Mouse (Mus musculus): Measurements from ENCODE around the gene Nwd2. TPM values are rescaled to one million over a fixed set of nuclear protein-coding genes. Genes with fewer than 3 reads are reported as not detected.
A peak's percentile ranks its signal among the peaks of the same experiment; 100 is the strongest.

Gene Nwd2
- polyA plus RNA-seq, 1 experiment from 2014 or later = 2.9 TPM

DNA sequence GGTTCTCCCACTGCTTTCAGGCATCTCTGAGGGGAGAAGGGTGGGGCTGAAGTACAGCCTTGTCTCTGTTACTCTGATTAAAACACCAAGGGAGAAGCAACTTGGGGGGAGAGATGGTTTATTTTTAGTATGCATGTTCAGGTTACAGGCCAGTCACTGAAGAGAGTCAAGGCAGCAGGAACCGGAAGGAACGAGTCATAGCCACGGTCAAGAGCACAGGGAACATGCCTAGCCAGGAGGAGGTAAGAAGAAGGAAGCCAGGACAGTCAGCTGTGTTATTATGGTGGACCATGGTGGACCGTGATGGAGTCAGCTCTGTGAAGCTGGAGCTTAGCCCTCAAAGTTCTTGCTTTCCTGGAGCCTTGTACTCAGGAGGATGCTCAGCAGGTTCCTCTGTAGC is 119.3 kb downstream of the Nwd2 start:
- Histone ChIP-seq H3K9me3 (replicated peaks; ENCODE audit: control insufficient read depth, low read length) (no peaks in the 10 kb centered on the region), H3K4me1 (ENCODE audit: control insufficient read depth, insufficient read depth, low read length) (no peaks in the 10 kb centered on the region; the same call in 1 of the 2 replicates), H3K27ac (ENCODE audit: low read depth, low read length) (no peak overlapping the region), H3K4me3 (ENCODE audit: low read depth, low read length) (no peak overlapping the region), H3K27me3 (replicated peaks; ENCODE audit: control insufficient read depth, insufficient read depth, low read length) (no peaks in the 10 kb centered on the region), H3K4me2 (ENCODE audit: low read length) (peak overlapping the region; percentile 37), H3K36me3 (ENCODE audit: control insufficient read depth, insufficient read depth, low read length) (no peaks in the 10 kb centered on the region), H3K9ac (ENCODE audit: low read length) (0 out of 2 replicates have a peak overlapping the region, but pooled peaks have one; percentile 36)
- DNase-seq (ENCODE audit: low spot score) (no peak), ATAC-seq (0 out of 2 replicates have a peak, but pooled peaks have one; percentile 4)
- 86% methylated on average over 4 of the region's 4 CpGs for WGBS

DNA sequence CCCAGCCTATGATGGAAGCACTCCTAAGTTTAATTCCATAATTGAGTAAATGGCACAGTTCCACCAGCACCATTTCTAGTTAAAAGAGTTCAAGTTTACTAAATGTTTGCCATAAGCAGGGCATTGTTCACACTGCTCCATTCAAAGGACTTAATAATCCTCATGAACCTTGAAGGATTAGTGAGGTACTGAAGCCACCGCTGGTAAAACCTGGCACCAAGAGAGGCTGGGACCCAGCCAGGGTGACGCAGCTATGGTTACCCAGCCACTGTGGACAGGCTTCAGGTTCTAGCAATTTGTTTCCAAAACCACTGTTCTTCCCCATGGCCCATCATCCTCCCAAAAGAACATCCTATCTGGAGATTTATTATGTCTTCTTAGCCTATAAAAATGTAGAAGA is 124.1 kb downstream of the Nwd2 start:
- no peaks in the 10 kb centered on the region for H3K9me3 ChIP-seq (replicated peaks; ENCODE audit: control insufficient read depth, low read length)
- no peaks in the 10 kb centered on the region for H3K27me3 ChIP-seq (replicated peaks; ENCODE audit: control insufficient read depth, insufficient read depth, low read length)
- WGBS = 54% methylated on average over 2 of the region's 2 CpGs
- no peak overlapping the region for H3K4me3 ChIP-seq (ENCODE audit: low read depth, low read length)
- no peaks in the 10 kb centered on the region for H3K36me3 ChIP-seq (ENCODE audit: control insufficient read depth, insufficient read depth, low read length)
- H3K27ac ChIP-seq (ENCODE audit: low read depth, low read length) = no peak overlapping the region
- H3K4me2 ChIP-seq (ENCODE audit: low read length) = no peak overlapping the region
- no peak overlapping the region for H3K9ac ChIP-seq (ENCODE audit: low read length)
- DNase-seq (ENCODE audit: low spot score) (peak; percentile 38), ATAC-seq (peak; percentile 23; the same call in 1 of the 2 replicates)
- H3K4me1 ChIP-seq (ENCODE audit: control insufficient read depth, insufficient read depth, low read length) = no peaks in the 10 kb centered on the region; the same call in 1 of the 2 replicates

DNA sequence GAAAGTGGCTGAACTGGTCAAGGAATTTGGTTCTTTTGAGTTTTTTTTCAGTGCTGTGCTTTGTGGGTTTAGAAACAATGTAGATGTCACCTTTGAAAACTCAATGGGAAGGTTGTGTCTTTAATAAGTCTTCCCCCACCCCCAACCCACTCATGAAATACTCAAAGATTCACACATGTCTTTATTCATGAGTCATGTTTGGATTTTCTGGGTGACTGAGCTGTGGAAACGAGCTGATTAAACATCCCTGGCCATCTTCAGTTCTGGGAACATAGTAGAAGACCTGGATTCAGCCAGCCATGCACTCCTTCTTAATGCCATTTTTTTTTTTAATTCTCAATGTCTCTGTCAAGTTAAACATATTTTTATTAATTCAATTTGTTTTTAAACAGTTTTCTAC is 124.7 kb downstream of the Nwd2 start:
- DNase-seq (ENCODE audit: low spot score) (no peak), ATAC-seq (no peak)
- no peak overlapping the region for H3K27ac ChIP-seq (ENCODE audit: low read depth, low read length)
- H3K9me3 ChIP-seq (replicated peaks; ENCODE audit: control insufficient read depth, low read length) = no peaks in the 10 kb centered on the region
- H3K4me3 ChIP-seq (ENCODE audit: low read depth, low read length) = no peak overlapping the region
- H3K4me2 ChIP-seq (ENCODE audit: low read length) = no peak overlapping the region
- no peaks in the 10 kb centered on the region for H3K36me3 ChIP-seq (ENCODE audit: control insufficient read depth, insufficient read depth, low read length)
- H3K4me1 ChIP-seq (ENCODE audit: control insufficient read depth, insufficient read depth, low read length) = no peaks in the 10 kb centered on the region
- WGBS = 26% methylated on average over 1 of the region's 1 CpGs
- H3K27me3 ChIP-seq (replicated peaks; ENCODE audit: control insufficient read depth, insufficient read depth, low read length) = no peaks in the 10 kb centered on the region
- H3K9ac ChIP-seq (ENCODE audit: low read length) = no peak overlapping the region

DNA sequence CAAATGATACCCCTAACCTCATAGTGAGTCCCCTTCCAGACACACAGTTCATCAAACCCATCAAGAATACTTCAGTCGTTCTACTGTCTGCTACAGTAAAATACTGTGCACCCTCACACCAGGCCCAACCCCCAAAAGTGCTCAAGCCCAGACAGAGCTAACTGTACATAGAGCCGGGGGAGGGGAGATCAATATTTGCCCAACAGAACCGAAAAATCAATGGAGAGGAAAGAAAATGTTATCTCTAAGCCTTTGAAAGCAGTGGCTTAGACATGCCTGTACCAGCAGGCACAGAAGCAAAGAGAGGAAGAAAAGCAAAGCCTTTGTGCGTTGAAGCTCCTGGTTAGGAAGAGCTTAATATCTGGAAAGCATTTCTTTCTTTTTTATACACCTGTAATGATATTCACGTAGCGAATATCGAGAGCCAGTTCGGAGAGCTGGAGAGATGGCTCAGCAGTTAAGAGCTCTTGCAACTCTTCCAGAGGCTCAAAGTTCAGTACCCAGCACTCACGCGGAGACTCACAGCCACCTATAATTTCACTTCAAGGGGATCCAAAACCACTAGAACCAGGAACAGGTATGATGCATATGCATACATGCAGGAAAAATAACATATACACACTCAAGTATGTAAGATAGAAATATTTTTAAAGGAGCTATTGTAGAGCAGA is 139.4 kb downstream of the Nwd2 start:
- H3K27ac ChIP-seq (ENCODE audit: low read depth, low read length) = no peak overlapping the region
- no peak for DNase-seq (ENCODE audit: low spot score)
- H3K4me2 ChIP-seq (ENCODE audit: low read length) = no peak overlapping the region
- 91% methylated on average over 10 of the region's 10 CpGs for WGBS
- no peak for ATAC-seq
- H3K9me3 ChIP-seq (replicated peaks; ENCODE audit: control insufficient read depth, low read length) = no peaks in the 10 kb centered on the region
- H3K9ac ChIP-seq (ENCODE audit: low read length) = no peak overlapping the region
- no peak overlapping the region for H3K4me3 ChIP-seq (ENCODE audit: low read depth, low read length)
- H3K36me3 ChIP-seq (ENCODE audit: control insufficient read depth, insufficient read depth, low read length) = no peaks in the 10 kb centered on the region
- no peaks in the 10 kb centered on the region for H3K4me1 ChIP-seq (ENCODE audit: control insufficient read depth, insufficient read depth, low read length)
- no peaks in the 10 kb centered on the region for H3K27me3 ChIP-seq (replicated peaks; ENCODE audit: control insufficient read depth, insufficient read depth, low read length)

DNA sequence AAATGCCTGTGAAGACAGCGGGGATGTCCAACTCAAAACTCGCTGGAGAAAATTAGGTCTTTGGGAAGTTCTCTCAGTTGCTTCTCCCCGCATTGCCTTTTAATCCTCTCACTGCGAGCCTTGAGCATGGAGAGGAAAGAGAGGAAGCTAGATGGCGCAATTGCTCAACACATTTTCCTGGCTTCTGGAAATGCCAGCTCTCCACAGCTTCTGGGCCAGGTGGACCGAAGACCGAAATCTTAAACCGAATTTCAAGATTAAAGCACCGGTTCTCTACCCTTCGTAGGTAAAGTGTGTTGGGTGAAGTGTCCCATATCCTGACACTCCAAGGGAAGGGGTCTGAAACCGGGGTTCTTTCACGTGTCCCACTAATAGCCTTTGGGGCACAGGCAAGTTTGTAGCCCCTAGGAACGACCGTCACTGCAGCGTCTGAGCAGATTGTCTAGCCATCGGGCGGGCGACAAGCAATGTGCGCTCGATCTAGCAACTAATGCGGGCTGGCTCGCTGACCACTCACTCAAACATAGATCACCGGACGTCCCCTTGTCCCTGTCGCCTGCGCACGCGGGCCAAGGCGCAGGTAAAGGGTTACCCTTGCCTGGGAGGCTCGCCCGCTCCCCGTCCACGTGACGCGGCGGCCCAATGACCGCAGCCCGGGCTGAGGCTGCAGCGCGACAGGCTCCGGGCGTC is 163.1 kb downstream of the Nwd2 start, which contains the start of gene 0610040J01Rik:
Gene 0610040J01Rik, plus strand, starts transcription at position 545 of the 690 bp plus-strand sequence.
- no peaks in the 10 kb centered on the region for H3K36me3 ChIP-seq (ENCODE audit: control insufficient read depth, insufficient read depth, low read length)
- no peak within 1 kb of the TSS for H3K27ac ChIP-seq (ENCODE audit: low read depth, low read length)

DNA sequence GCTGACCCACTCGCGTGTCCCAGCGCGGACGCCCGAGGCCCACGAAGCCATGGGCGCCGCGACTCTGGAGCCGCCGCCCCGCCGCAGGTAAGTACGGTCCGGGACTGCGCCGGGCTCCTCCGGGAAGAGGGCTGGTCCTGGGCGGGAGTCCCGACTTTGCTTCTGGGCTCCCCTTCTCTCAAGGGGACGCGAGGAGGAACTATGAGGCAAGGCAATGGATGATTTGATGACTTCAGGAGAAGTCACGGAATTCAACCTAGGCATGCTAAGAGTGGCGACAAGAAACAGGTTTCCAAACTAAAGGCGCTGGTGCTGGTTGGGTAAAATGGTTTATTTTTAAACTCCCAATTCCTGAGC is 163.6 kb downstream of the Nwd2 start:
- no peaks in the 10 kb centered on the region for H3K36me3 ChIP-seq (ENCODE audit: control insufficient read depth, insufficient read depth, low read length)
- no peak for DNase-seq (ENCODE audit: low spot score)
- peaks cover 10% of the 10 kb centered on the region; the same call in 1 of the 2 replicates for H3K27me3 ChIP-seq (replicated peaks; ENCODE audit: control insufficient read depth, insufficient read depth, low read length)
- H3K4me3 ChIP-seq (ENCODE audit: low read depth, low read length) = peak overlapping the region; percentile 50
- 1% methylated on average over 26 of the region's 26 CpGs for WGBS
- peak overlapping the region; percentile 95 for H3K4me2 ChIP-seq (ENCODE audit: low read length)
- no peaks in the 10 kb centered on the region for H3K4me1 ChIP-seq (ENCODE audit: control insufficient read depth, insufficient read depth, low read length)
- no peak for ATAC-seq
- H3K9me3 ChIP-seq (replicated peaks; ENCODE audit: control insufficient read depth, low read length) = no peaks in the 10 kb centered on the region
- no peak overlapping the region for H3K27ac ChIP-seq (ENCODE audit: low read depth, low read length)
- peak overlapping the region; percentile 58 for H3K9ac ChIP-seq (ENCODE audit: low read length)

More for the DNA sequence above, 163.1 kb downstream of the Nwd2 start, which contains the start of gene 0610040J01Rik:
- peak within 1 kb of the TSS; percentile 58 for H3K9ac ChIP-seq (ENCODE audit: low read length)
- no peaks in the 10 kb centered on the region for H3K4me1 ChIP-seq (ENCODE audit: control insufficient read depth, insufficient read depth, low read length)
- WGBS = 3% methylated on average over 42 of the region's 42 CpGs
- H3K4me2 ChIP-seq (ENCODE audit: low read length) = peak within 1 kb of the TSS; percentile 95
- DNase-seq (ENCODE audit: low spot score) (peak; percentile 84), ATAC-seq (peak; percentile 92)
- peaks cover 10% of the 10 kb centered on the region; the same call in 1 of the 2 replicates for H3K27me3 ChIP-seq (replicated peaks; ENCODE audit: control insufficient read depth, insufficient read depth, low read length)
- no peaks in the 10 kb centered on the region for H3K9me3 ChIP-seq (replicated peaks; ENCODE audit: control insufficient read depth, low read length)
- peak within 1 kb of the TSS; percentile 50 for H3K4me3 ChIP-seq (ENCODE audit: low read depth, low read length)

DNA sequence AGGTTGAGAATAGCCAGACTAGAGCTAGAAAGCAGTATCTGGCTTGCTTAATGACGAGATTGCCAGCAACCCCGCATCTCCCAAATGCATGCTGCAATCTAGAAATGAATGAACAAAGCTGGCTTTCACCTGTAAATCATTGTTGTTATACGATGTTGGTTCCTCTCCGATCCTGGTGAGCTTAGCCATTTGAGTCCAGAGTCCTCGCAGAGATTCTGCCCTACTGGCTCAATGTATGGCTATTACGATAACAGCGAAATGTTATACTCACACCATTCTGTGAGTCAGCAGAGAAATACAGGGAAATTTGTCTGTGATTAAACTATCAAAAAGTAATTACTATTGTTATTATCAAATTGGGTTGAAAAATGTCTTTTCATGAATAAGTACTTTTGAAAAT is 167.7 kb downstream of the Nwd2 start:
- Histone ChIP-seq H3K36me3 (ENCODE audit: control insufficient read depth, insufficient read depth, low read length) (no peaks in the 10 kb centered on the region), H3K4me3 (ENCODE audit: low read depth, low read length) (no peak overlapping the region), H3K27me3 (replicated peaks; ENCODE audit: control insufficient read depth, insufficient read depth, low read length) (peaks cover 10% of the 10 kb centered on the region; the same call in 1 of the 2 replicates), H3K4me1 (ENCODE audit: control insufficient read depth, insufficient read depth, low read length) (no peaks in the 10 kb centered on the region), H3K27ac (ENCODE audit: low read depth, low read length) (no peak overlapping the region), H3K9ac (ENCODE audit: low read length) (no peak overlapping the region), H3K9me3 (replicated peaks; ENCODE audit: control insufficient read depth, low read length) (no peaks in the 10 kb centered on the region), H3K4me2 (ENCODE audit: low read length) (no peak overlapping the region)
- no peak for ATAC-seq
- 88% methylated on average over 7 of the region's 7 CpGs for WGBS
- DNase-seq (ENCODE audit: low spot score) = no peak

DNA sequence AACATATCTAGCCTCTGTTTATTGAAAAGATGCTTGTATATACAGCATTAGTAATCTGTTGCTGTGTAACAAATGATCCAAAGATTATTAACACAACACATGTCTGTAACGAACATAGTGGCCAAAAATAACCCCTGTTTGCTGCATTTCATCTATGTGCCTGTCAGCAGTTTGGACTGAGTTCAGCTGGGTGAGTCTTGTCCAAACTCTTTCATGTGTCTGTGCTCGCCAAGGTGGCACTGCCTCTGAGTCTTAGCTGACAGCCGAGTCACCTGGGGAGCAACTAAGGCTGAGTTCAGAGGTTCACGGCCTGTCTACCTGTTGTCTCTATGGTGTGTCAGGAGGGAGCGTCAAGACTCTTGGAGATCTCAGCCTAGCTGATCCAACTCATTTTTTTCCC is 168.4 kb downstream of the Nwd2 start:
- WGBS = 69% methylated on average over 5 of the region's 5 CpGs
- H3K27me3 ChIP-seq (replicated peaks; ENCODE audit: control insufficient read depth, insufficient read depth, low read length) = peaks cover 9% of the 10 kb centered on the region; the same call in 1 of the 2 replicates
- no peak overlapping the region for H3K27ac ChIP-seq (ENCODE audit: low read depth, low read length)
- H3K4me3 ChIP-seq (ENCODE audit: low read depth, low read length) = no peak overlapping the region
- no peak for DNase-seq (ENCODE audit: low spot score)
- no peaks in the 10 kb centered on the region for H3K9me3 ChIP-seq (replicated peaks; ENCODE audit: control insufficient read depth, low read length)
- no peak overlapping the region for H3K9ac ChIP-seq (ENCODE audit: low read length)
- H3K4me1 ChIP-seq (ENCODE audit: control insufficient read depth, insufficient read depth, low read length) = no peaks in the 10 kb centered on the region
- no peak for ATAC-seq
- no peak overlapping the region for H3K4me2 ChIP-seq (ENCODE audit: low read length)
- no peaks in the 10 kb centered on the region for H3K36me3 ChIP-seq (ENCODE audit: control insufficient read depth, insufficient read depth, low read length)

DNA sequence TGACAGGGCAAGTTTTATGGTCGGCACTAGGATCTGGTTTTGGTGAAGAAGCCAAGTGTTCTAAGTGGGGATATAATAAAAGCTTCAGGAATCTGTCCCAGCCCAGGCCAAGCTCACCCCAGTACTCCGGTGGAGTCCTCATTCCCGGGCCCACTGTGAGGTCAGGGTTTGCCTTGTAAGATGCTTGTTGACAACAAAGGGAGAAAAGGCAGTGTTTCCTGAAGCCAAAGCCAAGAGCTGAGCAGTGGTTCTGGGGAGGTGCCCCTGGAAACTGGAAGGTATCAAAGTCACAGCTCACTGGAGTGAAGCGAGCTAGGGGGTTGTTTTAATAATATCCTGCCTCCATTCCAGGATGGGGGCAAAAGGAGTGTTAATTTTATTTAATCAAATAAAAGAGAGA is 170.1 kb downstream of the Nwd2 start:
- no peak overlapping the region for H3K9ac ChIP-seq (ENCODE audit: low read length)
- ATAC-seq (no peak), DNase-seq (ENCODE audit: low spot score) (no peak)
- H3K27ac ChIP-seq (ENCODE audit: low read depth, low read length) = no peak overlapping the region
- no peaks in the 10 kb centered on the region for H3K9me3 ChIP-seq (replicated peaks; ENCODE audit: control insufficient read depth, low read length)
- H3K4me3 ChIP-seq (ENCODE audit: low read depth, low read length) = no peak overlapping the region
- H3K4me1 ChIP-seq (ENCODE audit: control insufficient read depth, insufficient read depth, low read length) = no peaks in the 10 kb centered on the region
- WGBS = 73% methylated on average over 4 of the region's 4 CpGs
- H3K27me3 ChIP-seq (replicated peaks; ENCODE audit: control insufficient read depth, insufficient read depth, low read length) = no peaks in the 10 kb centered on the region
- H3K4me2 ChIP-seq (ENCODE audit: low read length) = no peak overlapping the region
- no peaks in the 10 kb centered on the region for H3K36me3 ChIP-seq (ENCODE audit: control insufficient read depth, insufficient read depth, low read length)

Data from forebrain, embryonic 14.5 days (tissue).